Mouse (Mus musculus): ENCODE results near the gene Hdgfl2.
"Not testable (repeated sequence)": the region's sequence is repeated elsewhere in the genome, so short reads cannot be mapped to it uniquely, and the experiment has no call there.

Gene Hdgfl2

GRCm38 (mm10) chr17:56102158-56102557 lies 22.7 kb downstream of the Hdgfl2 start:
- intact Hi-C loops (cut with DNase I), result no loop called here

- intact Hi-C loops (cut with DNase I), result no loop called here
These were observed 23.5 kb downstream of the Hdgfl2 start for GRCm38 (mm10) chr17:56102927-56103326.

- intact Hi-C loops (cut with DNase I), result no loop called here
These were observed 24.2 kb downstream of the Hdgfl2 start for GRCm38 (mm10) chr17:56103465-56104285.

GRCm38 (mm10) chr17:56104821-56105220 lies 25.4 kb downstream of the Hdgfl2 start:
- intact Hi-C loops (cut with DNase I), result not testable (repeated sequence)

- intact Hi-C loops (cut with DNase I), result not testable (repeated sequence)
These were observed 27.0 kb downstream of the Hdgfl2 start for GRCm38 (mm10) chr17:56106436-56106835.

- intact Hi-C loops (cut with DNase I), result no loop called here
These were observed 27.5 kb downstream of the Hdgfl2 start for GRCm38 (mm10) chr17:56106981-56107380.

GRCm38 (mm10) chr17:56107736-56108135 lies 28.3 kb downstream of the Hdgfl2 start:
- intact Hi-C loops (cut with DNase I), result no loop called here

- intact Hi-C loops (cut with DNase I), result no loop called here
These were observed 29.1 kb downstream of the Hdgfl2 start for GRCm38 (mm10) chr17:56108334-56109044.

GRCm38 (mm10) chr17:56109219-56110051 lies 30.0 kb downstream of the Hdgfl2 start, which contains the start of gene Plin4:
Gene Plin4, minus strand, starts transcription at chr17:56109803.
- intact Hi-C loops (cut with DNase I), result no loop called here

- intact Hi-C loops (cut with DNase I), result no loop called here
These were observed 31.1 kb downstream of the Hdgfl2 start for GRCm38 (mm10) chr17:56110571-56110970.

- intact Hi-C loops (cut with DNase I), result no loop called here
These were observed 31.6 kb downstream of the Hdgfl2 start for GRCm38 (mm10) chr17:56111021-56111420.

- intact Hi-C loops (cut with DNase I), result no loop called here
These were observed 32.4 kb downstream of the Hdgfl2 start for GRCm38 (mm10) chr17:56111864-56112263.

- intact Hi-C loops (cut with DNase I), result no loop called here
These were observed 33.3 kb downstream of the Hdgfl2 start for GRCm38 (mm10) chr17:56112743-56113142.

- intact Hi-C loops (cut with DNase I), result no loop called here
These were observed 36.8 kb downstream of the Hdgfl2 start for GRCm38 (mm10) chr17:56116193-56116592.

GRCm38 (mm10) chr17:56117251-56117710 lies 37.8 kb downstream of the Hdgfl2 start, which contains the start of gene Plin5:
Gene Plin5, minus strand, starts transcription at chr17:56117596.
- intact Hi-C loops (cut with DNase I), result no loop called here

GRCm38 (mm10) chr17:56119431-56119830 lies 40.0 kb downstream of the Hdgfl2 start:
- intact Hi-C loops (cut with DNase I), result no loop called here

GRCm38 (mm10) chr17:56119981-56120880 lies 40.8 kb downstream of the Hdgfl2 start:
- intact Hi-C loops (cut with DNase I), result no loop called here

- intact Hi-C loops (cut with DNase I), result no loop called here
These were observed 42.4 kb downstream of the Hdgfl2 start, which contains the start of gene Lrg1 for GRCm38 (mm10) chr17:56121826-56122225. Gene Lrg1, minus strand, starts transcription at chr17:56122001.

- intact Hi-C loops (cut with DNase I), result no loop called here
These were observed 43.7 kb downstream of the Hdgfl2 start for GRCm38 (mm10) chr17:56123161-56123560.

GRCm38 (mm10) chr17:56123681-56124340 lies 44.4 kb downstream of the Hdgfl2 start:
- intact Hi-C loops (cut with DNase I), result no loop called here

Measured in adrenal gland (tissue).